Mouse (Mus musculus): ENCODE results near the gene Unc93a2. TPM values are rescaled to one million over a fixed set of nuclear protein-coding genes. Genes with fewer than 3 reads are reported as not detected.
"Not testable (repeated sequence)": the region's sequence is repeated elsewhere in the genome, so short reads cannot be mapped to it uniquely, and the experiment has no call there.

Gene Unc93a2
- total and polyA plus RNA-seq, 3 experiments = 0.08 to 0.50 TPM; not detected in 1

- dilution Hi-C loops (cut with MboI; ENCODE audit: extremely low pct_ligation_motif_present, extremely low pct_unique_long_range_greater_than_20kb, low sequenced_read_pairs); H3K79me2 ChIP-seq (replicated peaks; ENCODE audit: control insufficient read depth, extremely low read depth, insufficient read depth, poor library complexity, severe bottlenecking); H3K4me1 ChIP-seq (ENCODE audit: control insufficient read depth in 1 of 2, insufficient read depth in 2 of 2); H3K36me3 ChIP-seq (replicated peaks in 1 of 2; ENCODE audit: control insufficient read depth in 1 of 2, insufficient read depth in 1 of 2, low read length in 1 of 2); H3K9me3 ChIP-seq (replicated peaks; ENCODE audit: low read length); H3K4me2 ChIP-seq (ENCODE audit: insufficient read depth, low read depth, poor library complexity, severe bottlenecking); H3K9ac ChIP-seq (ENCODE audit: insufficient read depth, low read depth); H3K4me3 ChIP-seq (replicated peaks in 1 of 3; ENCODE audit: low read depth in 2 of 3, low read length in 2 of 3, poor library complexity in 1 of 3); H3K27ac ChIP-seq (ENCODE audit: insufficient read depth, low read depth); DNase-seq (ENCODE audit: extremely low read depth); H3K27me3 ChIP-seq (replicated peaks); in situ Hi-C loops (cut with MboI; ENCODE audit: low pct_ligation_motif_present, low pct_unique_long_range_greater_than_20kb, low sequenced_read_pairs): not testable (repeated sequence)
Observed at GRCm38 (mm10) chr17:7376951-7377700, 8.1 kb downstream of the Unc93a2 start.

GRCm38 (mm10) chr17:7371879-7372278 lies 13.4 kb downstream of the Unc93a2 start, which contains the start of gene Gm49630:
TSS of gene Gm49630 (minus strand) at chr17:7371979.
- H3K9me3 ChIP-seq (replicated peaks; ENCODE audit: low read length); H3K4me3 ChIP-seq (replicated peaks in 1 of 3; ENCODE audit: low read depth in 2 of 3, low read length in 2 of 3, poor library complexity in 1 of 3); dilution Hi-C loops (cut with MboI; ENCODE audit: extremely low pct_ligation_motif_present, extremely low pct_unique_long_range_greater_than_20kb, low sequenced_read_pairs); in situ Hi-C loops (cut with MboI; ENCODE audit: low pct_ligation_motif_present, low pct_unique_long_range_greater_than_20kb, low sequenced_read_pairs); H3K4me2 ChIP-seq (ENCODE audit: insufficient read depth, low read depth, poor library complexity, severe bottlenecking); H3K27me3 ChIP-seq (replicated peaks); H3K4me1 ChIP-seq (ENCODE audit: control insufficient read depth in 1 of 2, insufficient read depth in 2 of 2); H3K36me3 ChIP-seq (replicated peaks in 1 of 2; ENCODE audit: control insufficient read depth in 1 of 2, insufficient read depth in 1 of 2, low read length in 1 of 2); H3K9ac ChIP-seq (ENCODE audit: insufficient read depth, low read depth); H3K27ac ChIP-seq (ENCODE audit: insufficient read depth, low read depth); H3K79me2 ChIP-seq (replicated peaks; ENCODE audit: control insufficient read depth, extremely low read depth, insufficient read depth, poor library complexity, severe bottlenecking); DNase-seq (ENCODE audit: extremely low read depth): not testable (repeated sequence)

- H3K9ac ChIP-seq (ENCODE audit: insufficient read depth, low read depth); H3K4me1 ChIP-seq (ENCODE audit: control insufficient read depth in 1 of 2, insufficient read depth in 2 of 2); H3K27me3 ChIP-seq (replicated peaks); H3K79me2 ChIP-seq (replicated peaks; ENCODE audit: control insufficient read depth, extremely low read depth, insufficient read depth, poor library complexity, severe bottlenecking); H3K4me2 ChIP-seq (ENCODE audit: insufficient read depth, low read depth, poor library complexity, severe bottlenecking); in situ Hi-C loops (cut with MboI; ENCODE audit: low pct_ligation_motif_present, low pct_unique_long_range_greater_than_20kb, low sequenced_read_pairs); H3K27ac ChIP-seq (ENCODE audit: insufficient read depth, low read depth); H3K4me3 ChIP-seq (replicated peaks in 1 of 3; ENCODE audit: low read depth in 2 of 3, low read length in 2 of 3, poor library complexity in 1 of 3); H3K9me3 ChIP-seq (replicated peaks; ENCODE audit: low read length); dilution Hi-C loops (cut with MboI; ENCODE audit: extremely low pct_ligation_motif_present, extremely low pct_unique_long_range_greater_than_20kb, low sequenced_read_pairs); DNase-seq (ENCODE audit: extremely low read depth); H3K36me3 ChIP-seq (replicated peaks in 1 of 2; ENCODE audit: control insufficient read depth in 1 of 2, insufficient read depth in 1 of 2, low read length in 1 of 2): not testable (repeated sequence)
Observed at GRCm38 (mm10) chr17:7369401-7369800, 15.9 kb downstream of the Unc93a2 start.

- H3K4me1 ChIP-seq (ENCODE audit: control insufficient read depth in 1 of 2, insufficient read depth in 2 of 2); H3K4me2 ChIP-seq (ENCODE audit: insufficient read depth, low read depth, poor library complexity, severe bottlenecking); H3K9ac ChIP-seq (ENCODE audit: insufficient read depth, low read depth); H3K9me3 ChIP-seq (replicated peaks; ENCODE audit: low read length); H3K27ac ChIP-seq (ENCODE audit: insufficient read depth, low read depth); in situ Hi-C loops (cut with MboI; ENCODE audit: low pct_ligation_motif_present, low pct_unique_long_range_greater_than_20kb, low sequenced_read_pairs); H3K4me3 ChIP-seq (replicated peaks in 1 of 3; ENCODE audit: low read depth in 2 of 3, low read length in 2 of 3, poor library complexity in 1 of 3); DNase-seq (ENCODE audit: extremely low read depth); H3K27me3 ChIP-seq (replicated peaks); H3K79me2 ChIP-seq (replicated peaks; ENCODE audit: control insufficient read depth, extremely low read depth, insufficient read depth, poor library complexity, severe bottlenecking); dilution Hi-C loops (cut with MboI; ENCODE audit: extremely low pct_ligation_motif_present, extremely low pct_unique_long_range_greater_than_20kb, low sequenced_read_pairs); H3K36me3 ChIP-seq (replicated peaks in 1 of 2; ENCODE audit: control insufficient read depth in 1 of 2, insufficient read depth in 1 of 2, low read length in 1 of 2): not testable (repeated sequence)
Observed at GRCm38 (mm10) chr17:7366676-7367374, 18.4 kb downstream of the Unc93a2 start.

GRCm38 (mm10) chr17:7366265-7366664 lies 19.0 kb downstream of the Unc93a2 start:
- H3K27ac ChIP-seq (ENCODE audit: insufficient read depth, low read depth); H3K9me3 ChIP-seq (replicated peaks; ENCODE audit: low read length); H3K9ac ChIP-seq (ENCODE audit: insufficient read depth, low read depth); H3K27me3 ChIP-seq (replicated peaks); H3K4me1 ChIP-seq (ENCODE audit: control insufficient read depth in 1 of 2, insufficient read depth in 2 of 2); H3K4me3 ChIP-seq (replicated peaks in 1 of 3; ENCODE audit: low read depth in 2 of 3, low read length in 2 of 3, poor library complexity in 1 of 3); dilution Hi-C loops (cut with MboI; ENCODE audit: extremely low pct_ligation_motif_present, extremely low pct_unique_long_range_greater_than_20kb, low sequenced_read_pairs); in situ Hi-C loops (cut with MboI; ENCODE audit: low pct_ligation_motif_present, low pct_unique_long_range_greater_than_20kb, low sequenced_read_pairs); H3K79me2 ChIP-seq (replicated peaks; ENCODE audit: control insufficient read depth, extremely low read depth, insufficient read depth, poor library complexity, severe bottlenecking); H3K4me2 ChIP-seq (ENCODE audit: insufficient read depth, low read depth, poor library complexity, severe bottlenecking); DNase-seq (ENCODE audit: extremely low read depth); H3K36me3 ChIP-seq (replicated peaks in 1 of 2; ENCODE audit: control insufficient read depth in 1 of 2, insufficient read depth in 1 of 2, low read length in 1 of 2): not testable (repeated sequence)

GRCm38 (mm10) chr17:7365615-7366014 lies 19.6 kb downstream of the Unc93a2 start:
- in situ Hi-C loops (cut with MboI; ENCODE audit: low pct_ligation_motif_present, low pct_unique_long_range_greater_than_20kb, low sequenced_read_pairs); H3K4me1 ChIP-seq (ENCODE audit: control insufficient read depth in 1 of 2, insufficient read depth in 2 of 2); DNase-seq (ENCODE audit: extremely low read depth); H3K9me3 ChIP-seq (replicated peaks; ENCODE audit: low read length); H3K4me2 ChIP-seq (ENCODE audit: insufficient read depth, low read depth, poor library complexity, severe bottlenecking); H3K27me3 ChIP-seq (replicated peaks); H3K9ac ChIP-seq (ENCODE audit: insufficient read depth, low read depth); H3K79me2 ChIP-seq (replicated peaks; ENCODE audit: control insufficient read depth, extremely low read depth, insufficient read depth, poor library complexity, severe bottlenecking); dilution Hi-C loops (cut with MboI; ENCODE audit: extremely low pct_ligation_motif_present, extremely low pct_unique_long_range_greater_than_20kb, low sequenced_read_pairs); H3K4me3 ChIP-seq (replicated peaks in 1 of 3; ENCODE audit: low read depth in 2 of 3, low read length in 2 of 3, poor library complexity in 1 of 3); H3K27ac ChIP-seq (ENCODE audit: insufficient read depth, low read depth); H3K36me3 ChIP-seq (replicated peaks in 1 of 2; ENCODE audit: control insufficient read depth in 1 of 2, insufficient read depth in 1 of 2, low read length in 1 of 2): not testable (repeated sequence)

Measured in CH12.LX (cell line).